Mouse (Mus musculus): ENCODE data around the gene Zbtb17. TPM values are rescaled to one million over a fixed set of nuclear protein-coding genes. Genes with fewer than 3 reads are reported as not detected.
A peak's percentile ranks its signal among the peaks of the same experiment; 100 is the strongest.

The Zbtb17 gene
- polyA plus RNA-seq, 1 experiment from 2014 or later, result 35.4 TPM

- DNase-seq (ENCODE audit: low spot score), result no peak
- Histone ChIP-seq H3K9ac (replicated peaks; ENCODE audit: low read length) (no peak overlapping the region), H3K4me2 (ENCODE audit: low read depth, low read length) (no peak overlapping the region), H3K4me1 (ENCODE audit: control insufficient read depth, insufficient read depth, low read length) (peaks cover 2% of the 10 kb centered on the region; the same call in 1 of the 2 replicates), H3K27ac (replicated peaks; ENCODE audit: low read depth, low read length) (no peak overlapping the region), H3K36me3 (replicated peaks; ENCODE audit: control insufficient read depth, insufficient read depth, low read depth, low read length) (no peaks in the 10 kb centered on the region), H3K27me3 (ENCODE audit: control insufficient read depth, insufficient read depth, low read length) (peaks cover 3% of the 10 kb centered on the region; the same call in 1 of the 2 replicates), H3K9me3 (replicated peaks; ENCODE audit: control insufficient read depth, low read length) (no peaks in the 10 kb centered on the region), H3K4me3 (ENCODE audit: low read depth, low read length) (no peak overlapping the region)
- ATAC-seq (replicated peaks; ENCODE audit: insufficient number of reproducible peaks, low FRiP score, low TSS enrichment, low read depth), result no peak
- WGBS, result 77% methylated on average over 14 of the region's 14 CpGs
Observed at GRCm38 (mm10) chr4:141421423-141421822, 23.0 kb upstream of the Zbtb17 start.

- no peaks in the 10 kb centered on the region for H3K36me3 ChIP-seq (replicated peaks; ENCODE audit: control insufficient read depth, insufficient read depth, low read depth, low read length)
- no peak for DNase-seq (ENCODE audit: low spot score)
- no peak for ATAC-seq (replicated peaks; ENCODE audit: insufficient number of reproducible peaks, low FRiP score, low TSS enrichment, low read depth)
- peaks cover 2% of the 10 kb centered on the region; the same call in 1 of the 2 replicates for H3K4me1 ChIP-seq (ENCODE audit: control insufficient read depth, insufficient read depth, low read length)
- H3K4me2 ChIP-seq (ENCODE audit: low read depth, low read length), result no peak overlapping the region
- H3K9ac ChIP-seq (replicated peaks; ENCODE audit: low read length), result no peak overlapping the region
- WGBS, result 78% methylated on average over 5 of the region's 5 CpGs
- peaks cover 3% of the 10 kb centered on the region; the same call in 1 of the 2 replicates for H3K27me3 ChIP-seq (ENCODE audit: control insufficient read depth, insufficient read depth, low read length)
- no peak overlapping the region for H3K27ac ChIP-seq (replicated peaks; ENCODE audit: low read depth, low read length)
- no peaks in the 10 kb centered on the region for H3K9me3 ChIP-seq (replicated peaks; ENCODE audit: control insufficient read depth, low read length)
- H3K4me3 ChIP-seq (ENCODE audit: low read depth, low read length), result no peak overlapping the region
Observed at GRCm38 (mm10) chr4:141422841-141423240, 21.6 kb upstream of the Zbtb17 start.

- Histone ChIP-seq H3K9me3 (replicated peaks; ENCODE audit: control insufficient read depth, low read length) (no peaks in the 10 kb centered on the region), H3K4me1 (ENCODE audit: control insufficient read depth, insufficient read depth, low read length) (peaks cover 2% of the 10 kb centered on the region; the same call in 1 of the 2 replicates), H3K36me3 (replicated peaks; ENCODE audit: control insufficient read depth, insufficient read depth, low read depth, low read length) (no peaks in the 10 kb centered on the region), H3K4me2 (ENCODE audit: low read depth, low read length) (no peak overlapping the region), H3K27ac (replicated peaks; ENCODE audit: low read depth, low read length) (no peak overlapping the region), H3K9ac (replicated peaks; ENCODE audit: low read length) (no peak overlapping the region), H3K4me3 (ENCODE audit: low read depth, low read length) (no peak overlapping the region), H3K27me3 (ENCODE audit: control insufficient read depth, insufficient read depth, low read length) (peaks cover 3% of the 10 kb centered on the region; the same call in 1 of the 2 replicates)
- 78% methylated on average over 5 of the region's 5 CpGs for WGBS
- ATAC-seq (replicated peaks; ENCODE audit: insufficient number of reproducible peaks, low FRiP score, low TSS enrichment, low read depth) (no peak), DNase-seq (ENCODE audit: low spot score) (no peak)
Observed at GRCm38 (mm10) chr4:141423288-141423687, 21.2 kb upstream of the Zbtb17 start.

- 83% methylated on average over 13 of the region's 13 CpGs for WGBS
- H3K27me3 ChIP-seq (ENCODE audit: control insufficient read depth, insufficient read depth, low read length), result peaks cover 3% of the 10 kb centered on the region; the same call in 1 of the 2 replicates
Observed at GRCm38 (mm10) chr4:141423691-141424431, 20.6 kb upstream of the Zbtb17 start.

GRCm38 (mm10) chr4:141425484-141426479 is 18.7 kb upstream of the Zbtb17 start:
- Histone ChIP-seq H3K4me1 (ENCODE audit: control insufficient read depth, insufficient read depth, low read length) (peaks cover 2% of the 10 kb centered on the region; the same call in 1 of the 2 replicates), H3K4me3 (ENCODE audit: low read depth, low read length) (peak overlapping the region; percentile 34), H3K27me3 (ENCODE audit: control insufficient read depth, insufficient read depth, low read length) (peaks cover 3% of the 10 kb centered on the region; the same call in 1 of the 2 replicates), H3K4me2 (ENCODE audit: low read depth, low read length) (peak overlapping the region; percentile 77), H3K36me3 (replicated peaks; ENCODE audit: control insufficient read depth, insufficient read depth, low read depth, low read length) (no peaks in the 10 kb centered on the region), H3K27ac (replicated peaks; ENCODE audit: low read depth, low read length) (no peak overlapping the region), H3K9ac (replicated peaks; ENCODE audit: low read length) (peak overlapping the region; percentile 30; the same call in 1 of the 2 replicates), H3K9me3 (replicated peaks; ENCODE audit: control insufficient read depth, low read length) (no peaks in the 10 kb centered on the region)
- DNase-seq (ENCODE audit: low spot score) (peak; percentile 59), ATAC-seq (replicated peaks; ENCODE audit: insufficient number of reproducible peaks, low FRiP score, low TSS enrichment, low read depth) (peak; percentile 83)
- 4% methylated on average over 36 of the region's 36 CpGs for WGBS

More at GRCm38 (mm10) chr4:141423691-141424431, 20.6 kb upstream of the Zbtb17 start:
- no peak overlapping the region for H3K9ac ChIP-seq (replicated peaks; ENCODE audit: low read length)
- H3K4me1 ChIP-seq (ENCODE audit: control insufficient read depth, insufficient read depth, low read length), result peaks cover 2% of the 10 kb centered on the region; the same call in 1 of the 2 replicates
- H3K4me2 ChIP-seq (ENCODE audit: low read depth, low read length), result no peak overlapping the region
- H3K27ac ChIP-seq (replicated peaks; ENCODE audit: low read depth, low read length), result no peak overlapping the region
- no peaks in the 10 kb centered on the region for H3K9me3 ChIP-seq (replicated peaks; ENCODE audit: control insufficient read depth, low read length)
- H3K4me3 ChIP-seq (ENCODE audit: low read depth, low read length), result no peak overlapping the region
- no peak for ATAC-seq (replicated peaks; ENCODE audit: insufficient number of reproducible peaks, low FRiP score, low TSS enrichment, low read depth)
- no peak for DNase-seq (ENCODE audit: low spot score)
- H3K36me3 ChIP-seq (replicated peaks; ENCODE audit: control insufficient read depth, insufficient read depth, low read depth, low read length), result no peaks in the 10 kb centered on the region

- WGBS, result 62% methylated on average over 10 of the region's 10 CpGs
Observed at GRCm38 (mm10) chr4:141426796-141427745, 17.4 kb upstream of the Zbtb17 start.

GRCm38 (mm10) chr4:141427921-141428320 is 16.5 kb upstream of the Zbtb17 start:
- DNase-seq (ENCODE audit: low spot score) (no peak), ATAC-seq (replicated peaks; ENCODE audit: insufficient number of reproducible peaks, low FRiP score, low TSS enrichment, low read depth) (no peak)
- no peaks in the 10 kb centered on the region for H3K36me3 ChIP-seq (replicated peaks; ENCODE audit: control insufficient read depth, insufficient read depth, low read depth, low read length)
- no peak overlapping the region for H3K4me3 ChIP-seq (ENCODE audit: low read depth, low read length)
- no peak overlapping the region for H3K27ac ChIP-seq (replicated peaks; ENCODE audit: low read depth, low read length)
- no peak overlapping the region for H3K9ac ChIP-seq (replicated peaks; ENCODE audit: low read length)
- H3K9me3 ChIP-seq (replicated peaks; ENCODE audit: control insufficient read depth, low read length), result no peaks in the 10 kb centered on the region
- no peak overlapping the region for H3K4me2 ChIP-seq (ENCODE audit: low read depth, low read length)
- WGBS, result 87% methylated on average over 13 of the region's 13 CpGs
- H3K4me1 ChIP-seq (ENCODE audit: control insufficient read depth, insufficient read depth, low read length), result peaks cover 2% of the 10 kb centered on the region; the same call in 1 of the 2 replicates
- H3K27me3 ChIP-seq (ENCODE audit: control insufficient read depth, insufficient read depth, low read length), result peaks cover 3% of the 10 kb centered on the region; the same call in 1 of the 2 replicates

More at GRCm38 (mm10) chr4:141426796-141427745, 17.4 kb upstream of the Zbtb17 start:
- DNase-seq (ENCODE audit: low spot score) (no peak), ATAC-seq (replicated peaks; ENCODE audit: insufficient number of reproducible peaks, low FRiP score, low TSS enrichment, low read depth) (no peak)
- H3K27ac ChIP-seq (replicated peaks; ENCODE audit: low read depth, low read length), result no peak overlapping the region
- no peak overlapping the region for H3K9ac ChIP-seq (replicated peaks; ENCODE audit: low read length)
- H3K36me3 ChIP-seq (replicated peaks; ENCODE audit: control insufficient read depth, insufficient read depth, low read depth, low read length), result no peaks in the 10 kb centered on the region
- peaks cover 2% of the 10 kb centered on the region; the same call in 1 of the 2 replicates for H3K4me1 ChIP-seq (ENCODE audit: control insufficient read depth, insufficient read depth, low read length)
- no peaks in the 10 kb centered on the region for H3K9me3 ChIP-seq (replicated peaks; ENCODE audit: control insufficient read depth, low read length)
- no peak overlapping the region for H3K4me2 ChIP-seq (ENCODE audit: low read depth, low read length)
- no peak overlapping the region for H3K4me3 ChIP-seq (ENCODE audit: low read depth, low read length)
- H3K27me3 ChIP-seq (ENCODE audit: control insufficient read depth, insufficient read depth, low read length), result peaks cover 3% of the 10 kb centered on the region; the same call in 1 of the 2 replicates

Measured in embryonic facial prominence, embryonic 11.5 days (tissue).